Mouse (Mus musculus): ENCODE results near the gene Tusc2.
"Not testable (repeated sequence)": the region's sequence is repeated elsewhere in the genome, so short reads cannot be mapped to it uniquely, and the experiment has no call there.

Gene Tusc2

GRCm38 (mm10) chr9:107545199-107545598 is 17.9 kb upstream of the Tusc2 start:
- no peak for DNase-seq (ENCODE audit: low spot score)

GRCm38 (mm10) chr9:107545602-107546001 is 17.5 kb upstream of the Tusc2 start:
- peak; percentile 72 for DNase-seq (ENCODE audit: low spot score)

GRCm38 (mm10) chr9:107547026-107547425 is 16.0 kb upstream of the Tusc2 start, which contains the start of gene Zmynd10:
Gene Zmynd10 (plus strand): TSS chr9:107547298.
- peak; percentile 77 for DNase-seq (ENCODE audit: low spot score)

- DNase-seq (ENCODE audit: low spot score): no peak
Measured at GRCm38 (mm10) chr9:107547957-107548356, 15.1 kb upstream of the Tusc2 start.

GRCm38 (mm10) chr9:107548820-107549219 is 14.2 kb upstream of the Tusc2 start:
- no peak for DNase-seq (ENCODE audit: low spot score)

GRCm38 (mm10) chr9:107549297-107550074 is 13.6 kb upstream of the Tusc2 start:
- DNase-seq (ENCODE audit: low spot score): no peak

GRCm38 (mm10) chr9:107550491-107551116 is 12.5 kb upstream of the Tusc2 start:
- DNase-seq (ENCODE audit: low spot score): no peak

- DNase-seq (ENCODE audit: low spot score): peak; percentile 91
Measured at GRCm38 (mm10) chr9:107551117-107551889, 11.8 kb upstream of the Tusc2 start, which contains the start of gene Rassf1. Gene Rassf1 (plus strand): TSS chr9:107551555.

- no peak for DNase-seq (ENCODE audit: low spot score)
Measured at GRCm38 (mm10) chr9:107551890-107552355, 11.1 kb upstream of the Tusc2 start.

- no peak for DNase-seq (ENCODE audit: low spot score)
Measured at GRCm38 (mm10) chr9:107552690-107553393, 10.2 kb upstream of the Tusc2 start.

GRCm38 (mm10) chr9:107553541-107554318 is 9.3 kb upstream of the Tusc2 start:
- peak; percentile 41 for DNase-seq (ENCODE audit: low spot score)

GRCm38 (mm10) chr9:107554319-107554825 is 8.7 kb upstream of the Tusc2 start:
- peak; percentile 98 for DNase-seq (ENCODE audit: low spot score)

- DNase-seq (ENCODE audit: low spot score): no peak
Measured at GRCm38 (mm10) chr9:107555031-107555457, 8.0 kb upstream of the Tusc2 start.

GRCm38 (mm10) chr9:107555701-107556100 is 7.4 kb upstream of the Tusc2 start:
- DNase-seq (ENCODE audit: low spot score): no peak

GRCm38 (mm10) chr9:107556346-107556745 is 6.7 kb upstream of the Tusc2 start:
- DNase-seq (ENCODE audit: low spot score): no peak

GRCm38 (mm10) chr9:107565556-107565955 is 2.5 kb downstream of the Tusc2 start:
- not testable (repeated sequence) for DNase-seq (ENCODE audit: low spot score)

- peak; percentile 53 for DNase-seq (ENCODE audit: low spot score)
Measured at GRCm38 (mm10) chr9:107566041-107566709, 3.1 kb downstream of the Tusc2 start.

- no peak for DNase-seq (ENCODE audit: low spot score)
Measured at GRCm38 (mm10) chr9:107566855-107567254, 3.8 kb downstream of the Tusc2 start.

- no peak for DNase-seq (ENCODE audit: low spot score)
Measured at GRCm38 (mm10) chr9:107567702-107568319, 4.8 kb downstream of the Tusc2 start, which contains the start of gene Hyal2. Gene Hyal2 (plus strand): TSS chr9:107567945.
